Mouse (Mus musculus) embryo, embryonic 10 days (tissue): ENCODE results near the gene Exosc2.

Experiments
- DNase-seq: peaks from one replicate; pipeline ENCODE4 v3.0.0-alpha.2; 2015; ENCODE audit warnings: low spot score

The Exosc2 gene

DNA sequence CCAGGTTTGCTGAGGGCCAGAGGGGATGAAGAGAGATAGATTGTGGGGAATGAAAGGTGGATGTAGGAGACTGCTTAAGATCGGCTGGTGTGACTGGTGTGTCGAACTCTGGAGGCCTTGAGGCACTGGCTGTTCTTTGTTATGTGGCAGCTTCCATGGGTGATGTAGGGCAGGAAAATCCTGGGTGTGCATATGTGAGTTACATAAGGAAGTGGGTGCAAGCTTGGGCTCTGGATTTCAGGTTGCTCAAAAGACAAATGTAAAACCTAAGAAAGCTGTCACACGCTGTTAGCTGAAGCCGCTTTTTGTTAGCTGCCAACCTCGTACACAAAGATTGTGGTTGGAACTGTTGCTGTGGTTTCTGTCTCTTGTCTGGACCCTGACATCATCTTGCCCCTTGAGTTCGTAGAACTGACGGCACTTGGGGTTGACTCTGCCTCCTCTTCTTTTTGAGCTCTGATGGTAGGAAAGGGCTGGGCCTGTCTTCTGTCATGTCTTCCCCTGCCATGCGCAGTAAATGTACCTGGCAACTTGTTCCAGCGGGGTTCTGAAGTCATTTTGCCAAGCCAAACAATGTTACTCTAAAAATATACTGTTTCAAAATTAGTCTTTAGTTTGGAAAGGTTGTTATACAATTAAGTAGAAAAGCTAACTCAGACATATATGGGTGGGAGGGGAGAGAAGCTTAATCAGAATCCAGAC lies 57.2 kb downstream of the Exosc2 start:
- no peak for DNase-seq

DNA sequence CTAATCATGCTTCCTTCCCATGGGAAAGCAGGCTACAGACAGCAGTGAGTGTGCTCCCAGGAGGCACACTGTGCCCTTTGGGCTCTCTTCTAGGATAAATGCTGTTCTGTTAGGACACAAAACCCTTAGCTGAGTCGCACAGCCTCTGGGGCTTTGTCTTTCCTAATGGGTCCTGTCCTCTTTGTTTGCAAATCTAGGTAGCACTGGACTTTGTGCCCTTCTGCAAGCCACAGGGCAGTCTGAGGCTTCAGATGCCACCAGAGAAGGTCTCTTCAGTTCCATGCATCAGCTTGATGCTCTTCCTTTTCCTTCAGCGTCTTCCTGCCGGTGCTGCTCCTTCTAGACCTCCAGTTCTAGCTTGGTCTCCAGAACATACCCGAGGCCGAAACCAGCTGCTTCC lies 60.1 kb downstream of the Exosc2 start:
- no peak for DNase-seq
